Mouse (Mus musculus) embryonic stem cell, embryonic (primary cell): ENCODE measurements around the gene Spin1.

Source experiments
- CTCF ChIA-PET, 4 experiments: fragments of 300-600 bp in 2 of 4; fragments of 350-600 bp in 2 of 4; sonication (Branson Sonifier 250); formaldehyde crosslinking; loops; one replicate each; lab custom pipeline; 2022; ENCODE audit warnings: inconsistent platforms in 2 of 4; lab: Charles Lee
- POLR2A ChIA-PET, 4 experiments: fragments of 300-600 bp in 2 of 4; fragments of 350-600 bp in 2 of 4; sonication (Branson Sonifier 250); formaldehyde crosslinking; loops; one replicate each; lab custom pipeline; 2022; ENCODE audit warnings: antibody characterized with exemption in 4 of 4, inconsistent platforms in 1 of 4; lab: Charles Lee

Gene Spin1

DNA sequence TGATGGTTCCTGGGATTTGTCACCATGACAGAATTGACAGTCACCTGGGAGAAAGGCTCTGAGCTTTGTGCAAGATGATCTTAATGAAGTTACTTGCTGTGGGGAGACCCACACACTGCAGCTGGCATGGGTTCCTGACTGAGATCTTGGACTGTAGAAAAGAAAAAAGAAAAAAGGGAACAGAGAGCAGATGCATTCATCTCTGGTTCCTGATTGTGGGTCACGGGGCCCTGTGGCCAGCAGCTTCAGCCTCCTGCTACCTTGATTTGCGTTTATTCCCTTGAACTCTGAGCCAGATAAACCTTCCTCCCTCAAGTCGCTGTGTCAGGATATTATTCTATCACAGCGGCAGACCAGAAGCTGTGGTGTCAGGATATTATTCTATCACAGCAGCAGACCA is 6.1 kb downstream of the Spin1 start:
- POLR2A ChIA-PET = interaction anchor here (0.6 to 7.9 kb wide), 13 partner anchors 11 to 142 kb away, joined by 3 to 142 read pairs (median 5); partner anchors contain the start of gene Nxnl2 (in 1 of the 4)

GRCm38 (mm10) chr13:51109517-51109916 is 8.8 kb downstream of the Spin1 start:
- POLR2A ChIA-PET = interaction anchor here in 2 of 4 experiments (1.2 to 2.9 kb wide), 3 partner anchors 10 to 16 kb away, joined by 3 to 13 read pairs (median 3); no protein-coding TSS in a partner anchor
- CTCF ChIA-PET = interaction anchor here in 1 of 4 experiments (0.5 kb wide), 1 partner anchor 1671 kb away, joined by 3 read pairs; no protein-coding TSS in a partner anchor

More for the DNA sequence above, 6.1 kb downstream of the Spin1 start:
- CTCF ChIA-PET = interaction anchor here in 1 of 4 experiments (1.4 to 1.7 kb wide), 2 partner anchors 53 to 311 kb away, joined by 3 to 6 read pairs; no protein-coding TSS in a partner anchor

DNA sequence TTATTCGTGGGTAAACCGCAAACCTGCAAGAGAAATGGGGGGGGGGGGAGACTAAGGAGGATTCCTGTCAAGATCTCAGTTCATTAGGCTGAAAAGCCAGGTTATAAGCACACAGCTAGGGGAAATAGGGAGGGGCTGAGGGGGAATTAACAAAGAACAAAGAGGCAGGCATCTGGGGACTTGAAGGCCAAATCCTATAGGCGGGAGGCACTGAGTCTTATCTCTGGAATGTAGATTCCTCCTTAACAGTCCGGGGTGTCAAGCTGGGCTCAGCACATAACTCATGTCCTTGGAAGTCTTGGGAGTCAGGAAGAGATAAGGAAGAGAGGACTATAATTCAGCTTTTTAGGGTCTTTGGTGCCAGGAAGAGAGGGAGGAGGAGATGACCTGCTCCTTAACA is 13.7 kb downstream of the Spin1 start:
- CTCF ChIA-PET = interaction anchor here in 3 of 4 experiments (0.6 to 0.8 kb wide), 7 partner anchors 9 to 671 kb away, joined by 3 to 20 read pairs (median 4); no protein-coding TSS in a partner anchor
- POLR2A ChIA-PET = interaction anchor here (0.5 to 15.9 kb wide), 29 partner anchors 7 to 150 kb away, joined by 3 to 142 read pairs (median 4); partner anchors contain the start of genes Nxnl2 (in 1 of the 4) and Spin1 (in 1 of the 4)

- CTCF ChIA-PET = interaction anchor here in 2 of 4 experiments (0.5 to 0.6 kb wide), 2 partner anchors 21 to 52 kb away, joined by 3 read pairs; no protein-coding TSS in a partner anchor
- POLR2A ChIA-PET = interaction anchor here in 3 of 4 experiments (0.6 to 15.9 kb wide), 16 partner anchors 9 to 445 kb away, joined by 3 to 142 read pairs (median 4); partner anchors contain the start of gene Nxnl2 (in 1 of the 3)
These were observed 15.1 kb downstream of the Spin1 start for GRCm38 (mm10) chr13:51115762-51116161.

- CTCF ChIA-PET = no interaction called here
- POLR2A ChIA-PET = interaction anchor here in 2 of 4 experiments (1.1 to 15.9 kb wide), 7 partner anchors 10 to 102 kb away, joined by 3 to 142 read pairs (median 4); no protein-coding TSS in a partner anchor
These were observed 20.1 kb downstream of the Spin1 start for GRCm38 (mm10) chr13:51120734-51121133.

GRCm38 (mm10) chr13:51121966-51122365 is 21.3 kb downstream of the Spin1 start:
- POLR2A ChIA-PET = interaction anchor here in 3 of 4 experiments (0.6 to 15.9 kb wide), 16 partner anchors 8 to 157 kb away, joined by 3 to 142 read pairs (median 4); partner anchors contain the start of gene Spin1 (in 1 of the 3)

GRCm38 (mm10) chr13:51122771-51123170 is 22.1 kb downstream of the Spin1 start:
- POLR2A ChIA-PET = interaction anchor here (0.6 to 15.9 kb wide), 15 partner anchors 9 to 158 kb away, joined by 3 to 142 read pairs (median 4); partner anchors contain the start of gene Spin1 (in 1 of the 4)
- CTCF ChIA-PET = interaction anchor here in 2 of 4 experiments (0.5 to 1.1 kb wide), 2 partner anchors 8 to 158 kb away, joined by 3 to 4 read pairs; no protein-coding TSS in a partner anchor

More at GRCm38 (mm10) chr13:51121966-51122365, 21.3 kb downstream of the Spin1 start:
- CTCF ChIA-PET = interaction anchor here in 1 of 4 experiments (1.0 to 1.1 kb wide), 2 partner anchors 49 to 157 kb away, joined by 3 to 4 read pairs; partner anchors contain the start of gene Nxnl2

DNA sequence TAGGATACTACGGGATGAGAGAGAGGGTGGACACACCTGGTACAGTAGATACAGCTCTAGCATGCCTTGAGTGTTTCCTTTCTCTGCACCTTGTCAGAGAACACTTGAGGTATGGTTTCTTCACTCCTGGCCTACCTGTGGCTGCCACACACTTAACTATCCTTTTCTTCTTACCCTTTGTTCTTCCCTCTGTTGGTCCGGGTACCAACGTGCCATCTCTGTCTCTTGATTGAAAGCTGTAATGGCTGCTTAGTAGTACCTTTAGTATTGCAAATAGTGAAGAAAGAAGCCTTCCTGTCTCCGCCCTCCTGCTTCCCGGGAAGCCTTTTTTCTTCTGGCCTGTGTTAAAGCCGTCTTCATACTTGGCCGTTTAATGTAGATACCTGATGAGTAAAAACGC is 24.7 kb downstream of the Spin1 start:
- ChIA-PET CTCF (interaction anchor here in 2 of 4 experiments (0.6 to 0.8 kb wide), 3 partner anchors 11 to 107 kb away, joined by 3 to 6 read pairs (median 3); partner anchors contain the start of gene Nxnl2 (in 1 of the 2)), POLR2A (interaction anchor here in 3 of 4 experiments (0.6 to 15.9 kb wide), 15 partner anchors 9 to 55 kb away, joined by 3 to 142 read pairs (median 4); partner anchors contain the start of gene Spin1 (in 1 of the 3))

- CTCF ChIA-PET = interaction anchor here in 1 of 4 experiments (0.6 kb wide), 1 partner anchor 31 kb away, joined by 3 read pairs; no protein-coding TSS in a partner anchor
- POLR2A ChIA-PET = interaction anchor here in 3 of 4 experiments (0.5 to 1.6 kb wide), 8 partner anchors 10 to 107 kb away, joined by 3 to 6 read pairs (median 4); no protein-coding TSS in a partner anchor
These were observed 27.2 kb downstream of the Spin1 start for GRCm38 (mm10) chr13:51127906-51128305.

GRCm38 (mm10) chr13:51128417-51128816 is 27.7 kb downstream of the Spin1 start:
- CTCF ChIA-PET = interaction anchor here in 1 of 4 experiments (0.6 kb wide), 1 partner anchor 30 kb away, joined by 3 read pairs; no protein-coding TSS in a partner anchor

DNA sequence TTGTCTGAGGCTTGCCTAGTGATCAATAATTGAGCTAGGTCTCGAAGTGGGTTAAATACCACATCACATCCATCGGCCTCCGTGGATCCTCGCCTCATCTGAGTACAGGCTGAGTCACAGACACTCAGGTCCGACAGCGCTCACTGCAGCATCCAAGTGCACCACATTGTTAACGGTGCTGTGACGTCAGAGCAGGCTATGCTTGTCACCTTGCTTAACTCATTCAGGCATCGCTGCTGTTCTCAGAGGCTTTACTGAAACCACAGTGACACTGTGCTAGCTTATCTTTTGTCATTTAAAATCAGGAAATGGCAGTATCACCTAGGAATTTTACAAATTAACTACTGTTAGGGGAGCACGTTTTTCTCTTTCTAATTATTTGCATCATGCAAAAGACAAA is 30.5 kb downstream of the Spin1 start:
- ChIA-PET CTCF (no interaction called here), POLR2A (interaction anchor here in 3 of 4 experiments (0.7 to 2.2 kb wide), 19 partner anchors 8 to 166 kb away, joined by 3 to 11 read pairs (median 3); partner anchors contain the start of gene Spin1 (in 1 of the 3))

More at GRCm38 (mm10) chr13:51128417-51128816, 27.7 kb downstream of the Spin1 start:
- POLR2A ChIA-PET = interaction anchor here in 3 of 4 experiments (0.5 to 1.6 kb wide), 9 partner anchors 10 to 107 kb away, joined by 3 to 6 read pairs (median 4); no protein-coding TSS in a partner anchor

GRCm38 (mm10) chr13:51136315-51136714 is 35.6 kb downstream of the Spin1 start:
- POLR2A ChIA-PET = interaction anchor here in 2 of 4 experiments (0.6 to 1.2 kb wide), 2 partner anchors 11 to 22 kb away, joined by 3 to 4 read pairs; no protein-coding TSS in a partner anchor

DNA sequence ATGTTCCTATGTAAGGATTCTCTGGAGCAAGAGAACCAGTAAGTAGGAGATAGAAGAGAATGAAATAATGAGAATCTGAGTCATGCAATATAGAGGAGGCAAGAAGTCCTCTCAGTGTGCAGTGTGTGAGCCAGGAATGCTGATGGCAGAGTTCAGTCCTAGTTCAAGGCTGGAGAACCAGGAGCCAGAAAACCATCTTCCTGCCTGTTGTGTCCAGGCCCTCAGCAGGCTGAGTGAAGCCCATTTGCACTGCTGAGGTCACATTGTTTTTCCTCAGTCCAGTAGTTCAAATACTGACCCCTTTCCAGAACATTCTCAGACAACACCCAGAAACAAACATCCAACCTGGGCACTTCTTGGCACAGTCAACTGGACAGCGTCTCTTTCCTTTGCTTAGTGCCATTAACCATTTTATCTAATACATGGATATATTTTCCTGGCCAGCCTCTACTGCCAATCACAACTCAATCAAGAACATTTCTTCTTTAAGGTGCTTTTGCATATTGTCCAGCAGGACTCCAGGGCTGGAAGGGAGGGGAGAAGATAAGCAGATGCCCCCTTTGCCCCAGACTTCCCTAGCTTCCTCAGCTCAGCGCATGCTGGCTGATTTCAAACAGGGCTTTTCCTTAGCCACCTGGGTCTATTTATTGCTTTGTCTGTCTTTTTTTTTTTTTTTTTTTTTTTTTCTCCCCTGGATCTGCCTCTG is 36.5 kb downstream of the Spin1 start:
- POLR2A ChIA-PET = interaction anchor here in 3 of 4 experiments (0.6 to 1.2 kb wide), 8 partner anchors 10 to 255 kb away, joined by 3 to 8 read pairs (median 3); partner anchors contain the start of gene Nxnl2 (in 1 of the 3)
- CTCF ChIA-PET = interaction anchor here (0.6 to 0.7 kb wide), 6 partner anchors 21 to 1383 kb away, joined by 3 to 15 read pairs (median 4); no protein-coding TSS in a partner anchor

More at GRCm38 (mm10) chr13:51136315-51136714, 35.6 kb downstream of the Spin1 start:
- CTCF ChIA-PET = no interaction called here

DNA sequence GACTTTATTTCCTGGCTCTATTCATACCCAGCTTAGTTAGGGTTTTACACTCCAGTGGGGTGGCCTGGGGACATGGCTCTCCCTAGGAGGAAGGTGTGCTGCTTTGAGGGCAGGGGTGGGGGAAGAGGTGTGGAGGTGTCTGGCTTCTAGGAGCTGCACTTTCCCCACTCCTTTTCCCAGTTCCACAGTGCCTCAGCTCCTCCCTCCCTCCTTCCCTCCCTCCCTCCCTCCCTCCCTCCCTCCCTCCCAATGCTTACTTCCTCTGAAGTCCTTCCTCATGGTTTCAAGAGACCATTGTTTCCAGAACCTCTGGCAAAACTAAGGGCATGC is 37.0 kb downstream of the Spin1 start:
- CTCF ChIA-PET = interaction anchor here in 3 of 4 experiments (0.6 to 0.7 kb wide), 5 partner anchors 21 to 1383 kb away, joined by 3 to 15 read pairs (median 4); no protein-coding TSS in a partner anchor
- POLR2A ChIA-PET = interaction anchor here in 3 of 4 experiments (0.5 to 1.1 kb wide), 8 partner anchors 10 to 1233 kb away, joined by 3 to 8 read pairs (median 3); partner anchors contain the start of gene Nxnl2 (in 1 of the 3)

- ChIA-PET CTCF (interaction anchor here in 1 of 4 experiments (0.7 kb wide), 1 partner anchor 140 kb away, joined by 3 read pairs; no protein-coding TSS in a partner anchor), POLR2A (interaction anchor here in 1 of 4 experiments (0.5 kb wide), 1 partner anchor 9 kb away, joined by 3 read pairs; no protein-coding TSS in a partner anchor)
These were observed 46.4 kb downstream of the Spin1 start for GRCm38 (mm10) chr13:51147106-51147505.

DNA sequence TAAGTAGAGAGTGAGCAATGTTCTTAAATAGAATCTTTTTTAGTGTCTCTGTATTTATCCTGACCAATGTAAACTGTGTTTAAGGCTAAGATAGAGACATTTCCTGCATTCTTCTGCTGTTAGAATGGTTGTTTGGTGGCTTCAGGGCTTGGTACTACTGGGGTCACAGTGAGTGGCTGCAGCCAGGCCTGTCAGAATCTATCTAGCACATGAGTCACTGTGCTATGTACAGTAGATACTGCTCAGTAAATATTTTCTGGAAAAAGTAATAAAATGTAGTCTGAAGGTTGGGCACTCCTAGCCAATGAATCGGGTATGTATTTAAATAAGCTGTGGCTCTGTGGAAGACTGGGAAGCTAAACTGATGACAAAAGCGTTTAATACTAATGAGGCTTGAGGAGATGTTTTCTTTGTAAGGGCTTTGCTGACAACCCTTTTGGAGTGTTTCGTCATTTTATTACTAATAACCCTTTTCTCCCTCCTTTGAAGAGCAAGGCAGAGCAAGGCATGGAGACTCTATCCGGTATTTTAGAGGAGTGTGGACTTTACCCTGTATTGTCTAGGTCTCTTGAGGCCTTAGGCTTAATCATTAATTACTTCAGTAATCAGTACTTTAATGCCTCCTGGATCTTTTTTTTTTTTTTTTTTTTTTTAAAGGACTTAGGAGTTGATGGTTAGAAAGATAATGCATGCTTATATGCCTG is 52.4 kb downstream of the Spin1 start:
- ChIA-PET POLR2A (interaction anchor here in 2 of 4 experiments (0.5 to 1.1 kb wide), 2 partner anchors 13 to 265 kb away, joined by 3 read pairs; no protein-coding TSS in a partner anchor), CTCF (no interaction called here)

DNA sequence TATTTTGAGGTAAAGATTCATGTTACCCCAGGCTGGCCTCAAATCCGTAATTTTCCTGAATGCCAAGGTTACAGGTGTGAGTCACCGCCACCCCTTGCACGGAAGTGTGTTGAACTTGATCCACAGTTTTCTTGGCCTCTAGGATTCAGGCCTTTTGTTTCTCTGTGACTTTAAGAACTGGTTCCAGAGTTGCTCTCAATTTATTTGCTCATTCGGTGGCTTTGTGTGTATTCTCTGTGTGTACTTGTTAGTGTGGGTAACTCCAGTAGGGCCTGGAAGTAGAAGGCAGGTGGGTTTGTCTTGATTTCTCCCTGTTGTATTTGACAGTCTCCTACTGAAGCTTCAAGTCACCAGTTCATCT is 53.0 kb downstream of the Spin1 start:
- CTCF ChIA-PET = no interaction called here
- POLR2A ChIA-PET = interaction anchor here in 2 of 4 experiments (0.5 to 1.1 kb wide), 2 partner anchors 14 to 264 kb away, joined by 3 read pairs; no protein-coding TSS in a partner anchor
